Mouse (Mus musculus) heart, embryonic 14.5 days (tissue): ENCODE measurements around the gene Slf2. TPM values are rescaled to one million over a fixed set of nuclear protein-coding genes. Genes with fewer than 3 reads are reported as not detected.

Source experiments
- polyA plus RNA-seq: library from polyadenylated mRNA; unstranded; fragments of >200 nt; fragmentation: Nextera tagmentation; extraction: Ambion mirVana; gene quantifications from 2 replicates; pipeline ENCODE4 v1.2.1, GENCODE M21; 2014

The Slf2 gene
- polyA plus RNA-seq, 1 experiment from 2014 or later = 47.0 TPM

Other genes with a start within 250 kb of the Slf2 start
- not detected in 2 replicates for gene Pax2, start 175.1 kb upstream of the Slf2 start, polyA plus RNA-seq
- gene Sema4g, start 58.0 kb downstream of the Slf2 start, polyA plus RNA-seq = 0.80 and 0.92 TPM in 2 replicates
- 14.2 and 14.6 TPM in 2 replicates for gene Twnk, start 74.5 kb downstream of the Slf2 start, polyA plus RNA-seq
- gene Mrpl43, start 75.3 kb downstream of the Slf2 start, polyA plus RNA-seq = 62.0 and 65.5 TPM in 2 replicates
- gene Lzts2, start 83.3 kb downstream of the Slf2 start, polyA plus RNA-seq = 39.5 and 42.2 TPM in 2 replicates
- 0.11 and 0.19 TPM in 2 replicates for gene Pdzd7, start 114.6 kb downstream of the Slf2 start, polyA plus RNA-seq
- 17.6 and 18.2 TPM in 2 replicates for gene Sfxn3, start 116.4 kb downstream of the Slf2 start, polyA plus RNA-seq
- gene Kazald1, start 144.1 kb downstream of the Slf2 start, polyA plus RNA-seq = 8.0 and 11.5 TPM in 2 replicates
- 0.22 TPM in 1 of 2 replicates, not detected in the other for gene Tlx1, start 219.5 kb downstream of the Slf2 start, polyA plus RNA-seq